Mouse (Mus musculus) embryonic fibroblast, embryonic 13.5 days (primary cell): ENCODE measurements around the gene Ppp1r13l. TPM values are rescaled to one million over a fixed set of nuclear protein-coding genes. Genes with fewer than 3 reads are reported as not detected.

Experiments used
- H3K27ac ChIP-seq: 2 replicates; pipeline ENCODE4 v1.5.1; 2012; ENCODE audit warnings: low read length, control low read depth, inconsistent platforms; ENCODE audit not compliant: insufficient read depth
- H3K4me1 ChIP-seq: 2 replicates; pipeline ENCODE4 v1.6.1; 2011; ENCODE audit warnings: low read length; ENCODE audit not compliant: control insufficient read depth, insufficient read depth
- H3K4me3 ChIP-seq: 2 replicates; pipeline ENCODE4 v1.5.1; 2011; ENCODE audit warnings: mild to moderate bottlenecking, control low read depth, low read length; ENCODE audit not compliant: insufficient read depth
- CTCF ChIP-seq: IDR thresholded peaks from 2 replicates; pipeline ENCODE4 v1.5.1; 2011; ENCODE audit warnings: mild to moderate bottlenecking, control low read depth, low read length, moderate library complexity, borderline replicate concordance; ENCODE audit not compliant: insufficient read depth
- POLR2A ChIP-seq: IDR thresholded peaks from 2 replicates; pipeline ENCODE4 v1.6.1; 2011; ENCODE audit warnings: low read depth, mild to moderate bottlenecking, control low read depth, low read length, moderate library complexity
- polyA plus RNA-seq: library from polyadenylated mRNA; stranded (reverse); fragments of >200 nt; gene quantifications from 2 replicates; pipeline ENCODE4 v1.2.4, GENCODE M21; 2011; ENCODE audit warnings: low read depth; ENCODE audit not compliant: missing spikeins, insufficient read length

The Ppp1r13l gene
- polyA plus RNA-seq, 1 experiment, result 11.0 TPM

GRCm38 (mm10) chr7:19423083-19423482 is 63.5 kb downstream of the Ppp1r13l start:
- Histone ChIP-seq H3K4me1 (no peaks in the 10 kb centered on the region), H3K27ac (no peak overlapping the region), H3K4me3 (no peak overlapping the region)
- TF ChIP-seq CTCF (no peak), POLR2A (no peak)

DNA sequence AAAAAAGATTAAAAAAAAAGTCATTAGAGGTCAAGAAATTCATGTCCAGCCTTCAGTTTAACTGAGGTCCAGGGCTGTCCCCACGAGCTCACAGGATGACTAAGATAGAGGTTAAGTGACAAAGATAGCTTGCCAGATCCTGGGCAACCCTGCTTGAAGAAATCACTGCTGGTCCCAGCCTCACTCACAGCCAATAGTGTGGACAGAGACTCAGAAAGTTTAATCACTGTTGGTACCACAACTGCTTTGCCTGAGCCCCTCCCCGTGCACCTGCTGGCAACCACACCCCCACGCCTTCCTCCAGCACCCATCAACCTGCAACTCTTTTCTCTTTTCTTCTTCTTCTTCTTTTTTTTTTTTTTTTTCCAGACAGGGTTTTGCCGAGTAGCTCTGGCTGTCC is 64.5 kb downstream of the Ppp1r13l start:
- no peaks in the 10 kb centered on the region for H3K4me1 ChIP-seq
- H3K4me3 ChIP-seq, result no peak overlapping the region
- H3K27ac ChIP-seq, result no peak overlapping the region
- TF ChIP-seq POLR2A (no peak), CTCF (no peak)

DNA sequence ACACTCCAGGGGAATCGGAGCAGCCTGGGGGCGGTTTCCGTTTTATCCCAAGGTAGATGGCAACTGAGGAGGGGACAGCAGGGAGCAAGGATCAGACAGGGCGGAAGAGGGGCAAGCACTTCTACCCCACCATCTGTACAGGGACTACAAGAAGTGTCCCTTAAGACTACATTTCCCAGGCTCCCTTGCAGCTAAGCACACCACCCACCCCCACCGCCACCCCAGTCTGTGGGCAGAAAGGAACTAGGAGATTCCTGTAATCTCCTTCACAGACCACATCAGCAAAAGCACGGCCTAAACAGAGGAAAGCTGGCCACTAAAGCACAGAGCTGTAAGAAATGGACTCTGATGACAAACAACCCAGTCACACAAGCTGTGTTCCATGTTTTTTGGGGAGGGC is 66.8 kb downstream of the Ppp1r13l start:
- no peak overlapping the region for H3K27ac ChIP-seq
- H3K4me1 ChIP-seq, result no peaks in the 10 kb centered on the region
- no peak for TF ChIP-seq CTCF
- no peak for TF ChIP-seq POLR2A
- no peak overlapping the region for H3K4me3 ChIP-seq

- Histone ChIP-seq H3K4me1 (no peaks in the 10 kb centered on the region), H3K4me3 (no peak overlapping the region), H3K27ac (no peak overlapping the region)
- TF ChIP-seq CTCF (no peak), POLR2A (no peak)
Measured at GRCm38 (mm10) chr7:19426888-19427287, 67.3 kb downstream of the Ppp1r13l start.

Other genes starting within 250 kb of the Ppp1r13l start
- gene Gm4969, start 241.4 kb upstream of the Ppp1r13l start, polyA plus RNA-seq, result not detected in 2 replicates
- gene Fbxo46, start 239.9 kb upstream of the Ppp1r13l start, polyA plus RNA-seq, result 4.8 and 7.1 TPM in 2 replicates
- 16.3 and 19.2 TPM in 2 replicates for gene Qpctl, start 210.5 kb upstream of the Ppp1r13l start, polyA plus RNA-seq
- 70.0 and 71.3 TPM in 2 replicates for gene Snrpd2, start 210.0 kb upstream of the Ppp1r13l start, polyA plus RNA-seq
- not detected in 2 replicates for gene Gipr, start 193.6 kb upstream of the Ppp1r13l start, polyA plus RNA-seq
- gene Eml2, start 183.3 kb upstream of the Ppp1r13l start, polyA plus RNA-seq, result 17.3 and 23.2 TPM in 2 replicates
- 0.17 and 0.18 TPM in 2 replicates for gene Gpr4, start 147.2 kb upstream of the Ppp1r13l start, polyA plus RNA-seq
- 21.8 and 24.4 TPM in 2 replicates for gene Opa3, start 131.4 kb upstream of the Ppp1r13l start, polyA plus RNA-seq
- 161 and 186 TPM in 2 replicates for gene Vasp, start 87.9 kb upstream of the Ppp1r13l start, polyA plus RNA-seq
- gene Ppm1n, start 79.7 kb upstream of the Ppp1r13l start, polyA plus RNA-seq, result not detected in 2 replicates
- 6.8 and 7.8 TPM in 2 replicates for gene Rtn2, start 77.1 kb upstream of the Ppp1r13l start, polyA plus RNA-seq
- 2.1 and 2.7 TPM in 2 replicates for gene Fosb, start 49.7 kb upstream of the Ppp1r13l start, polyA plus RNA-seq
- gene Ercc1, start 15.0 kb upstream of the Ppp1r13l start, polyA plus RNA-seq, result 44.9 and 52.2 TPM in 2 replicates
- 13.3 and 13.4 TPM in 2 replicates for gene Cd3eap, start 266 bp upstream of the Ppp1r13l start, polyA plus RNA-seq
- 14.3 and 22.7 TPM in 2 replicates for gene Ercc2, start 22.3 kb downstream of the Ppp1r13l start, polyA plus RNA-seq
- gene Klc3, start 44.4 kb downstream of the Ppp1r13l start, polyA plus RNA-seq, result 5.3 and 6.3 TPM in 2 replicates
- not detected in 2 replicates for gene Ckm, start 45.0 kb downstream of the Ppp1r13l start, polyA plus RNA-seq
- 27.4 and 29.1 TPM in 2 replicates for gene Mark4, start 99.1 kb downstream of the Ppp1r13l start, polyA plus RNA-seq
- not detected in 2 replicates for gene Exoc3l2, start 103.6 kb downstream of the Ppp1r13l start, polyA plus RNA-seq
- gene Bloc1s3, start 148.6 kb downstream of the Ppp1r13l start, polyA plus RNA-seq, result 5.9 and 6.1 TPM in 2 replicates
- gene Trappc6a, start 148.6 kb downstream of the Ppp1r13l start, polyA plus RNA-seq, result 15.2 and 23.4 TPM in 2 replicates
- gene Nkpd1, start 158.1 kb downstream of the Ppp1r13l start, polyA plus RNA-seq, result not detected in 2 replicates
- gene Ppp1r37, start 203.3 kb downstream of the Ppp1r13l start, polyA plus RNA-seq, result 25.3 and 27.7 TPM in 2 replicates
- 1.5 and 1.8 TPM in 2 replicates for gene Zfp296, start 217.5 kb downstream of the Ppp1r13l start, polyA plus RNA-seq
- 52.6 and 65.2 TPM in 2 replicates for gene Gemin7, start 217.8 kb downstream of the Ppp1r13l start, polyA plus RNA-seq
- gene Clasrp, start 244.7 kb downstream of the Ppp1r13l start, polyA plus RNA-seq, result 32.4 and 38.1 TPM in 2 replicates